Mouse (Mus musculus) kidney, postnatal 14 days (tissue): ENCODE measurements at regions not wholly inside any gene's neighbourhood (a gene's known extent, or its start where the extent isn't known, plus 50 kb on each side); places are given as distances from the start of the nearest gene placed in this dataset.
A peak's percentile ranks its signal among the peaks of the same experiment; 100 is the strongest.

Experiments used
- DNase-seq: peaks from one replicate; pipeline ENCODE4 v3.0.0; 2022; ENCODE audit warnings: mixed read lengths

DNA sequence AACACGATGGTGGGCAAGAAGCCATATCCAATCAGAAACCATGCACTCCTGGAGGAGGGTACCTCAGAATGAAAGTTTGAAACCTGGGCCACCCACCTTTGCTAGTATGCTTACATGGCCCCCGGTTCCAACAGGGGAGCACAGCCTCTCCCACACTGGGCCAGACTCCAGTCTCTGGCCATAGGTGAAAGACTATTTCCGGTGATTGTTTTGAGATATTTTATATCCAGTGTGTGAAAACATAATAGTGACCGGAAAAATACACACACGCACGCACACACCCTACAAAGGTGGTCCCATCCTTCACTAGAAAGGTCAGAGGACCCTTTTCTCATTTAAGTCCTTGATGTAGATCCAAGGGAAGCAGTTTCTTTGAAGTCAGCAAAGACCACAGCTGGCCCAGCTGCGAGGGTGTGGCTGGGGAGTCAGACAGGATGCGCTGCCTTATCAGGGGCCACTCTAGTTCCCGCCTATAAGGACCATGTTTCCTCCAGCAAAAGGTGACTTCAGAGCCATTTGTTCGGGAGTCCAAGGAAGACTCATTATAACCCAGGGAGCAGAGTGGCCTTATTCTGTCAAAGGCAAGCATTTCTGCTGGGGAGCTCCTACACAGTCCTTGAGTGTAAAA lies 206.0 kb downstream of the Zfp36l1 start:
- DNase-seq: peak; percentile 51

DNA sequence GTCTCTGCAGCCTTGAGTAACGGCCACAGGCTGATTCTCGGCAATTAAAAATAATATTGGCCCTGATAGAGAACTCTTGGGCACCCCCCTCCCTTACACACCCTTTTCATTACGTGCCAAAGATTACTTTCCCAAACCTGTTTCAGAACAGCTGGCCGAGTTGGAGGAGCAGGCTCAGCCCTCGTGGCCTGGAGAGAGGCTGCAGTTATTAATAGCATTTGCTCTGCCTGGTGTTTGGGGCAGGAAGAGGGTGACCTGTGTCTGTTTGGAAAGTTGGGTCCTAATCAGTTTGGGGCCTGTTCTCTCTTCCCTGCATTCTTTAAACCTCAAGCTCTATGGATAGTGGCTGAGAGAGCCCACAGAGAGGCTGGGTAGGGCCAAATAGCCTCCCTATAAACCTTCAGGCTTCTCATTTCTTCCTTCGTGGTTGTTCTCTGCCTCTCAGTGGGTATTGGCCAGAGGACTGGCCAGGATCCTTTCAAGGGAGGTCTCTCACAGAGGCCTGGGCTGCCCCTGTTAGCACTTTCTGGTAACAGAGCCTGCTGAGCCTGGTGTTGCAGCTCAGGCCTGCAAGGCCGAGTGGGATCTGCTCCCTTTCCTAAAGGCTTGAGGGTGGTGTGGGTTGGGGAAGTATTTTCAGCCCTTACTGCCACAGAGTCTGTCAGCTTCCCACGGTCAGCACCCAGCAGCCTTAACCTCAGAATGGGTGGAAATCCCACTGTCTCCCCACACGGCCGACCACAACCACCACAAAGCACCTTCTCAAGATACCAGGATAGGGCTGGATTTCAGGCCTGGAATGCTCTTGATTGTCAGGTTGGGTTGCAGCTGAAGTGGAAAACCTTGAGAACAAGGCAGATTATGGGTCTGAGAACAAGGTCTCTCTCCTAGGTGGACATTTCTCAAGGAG lies 206.7 kb downstream of the Zfp36l1 start:
- peak; percentile 52 for DNase-seq

GRCm38 (mm10) chr12:79904913-79905549 lies 207.8 kb downstream of the Zfp36l1 start:
- no peak for DNase-seq

DNA sequence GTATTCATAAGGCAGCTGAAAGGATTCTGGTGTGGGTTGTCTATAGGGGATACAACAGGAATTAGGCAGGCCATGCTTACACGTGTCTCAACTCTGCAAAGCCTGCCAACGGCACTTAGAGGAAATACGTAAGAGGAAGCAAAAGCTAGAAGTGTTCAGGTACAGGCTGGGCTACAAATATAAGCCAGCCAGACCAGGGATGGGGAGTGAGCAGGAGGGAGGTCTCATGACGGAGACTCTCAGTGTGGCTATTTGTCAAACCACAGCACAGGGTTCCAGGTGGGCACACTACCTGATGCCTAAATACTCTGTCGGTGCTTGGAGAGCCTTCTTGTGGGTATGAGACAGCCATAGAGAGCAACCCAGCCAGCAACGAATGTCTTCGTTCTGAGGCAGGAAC lies 210.1 kb downstream of the Zfp36l1 start:
- no peak for DNase-seq

DNA sequence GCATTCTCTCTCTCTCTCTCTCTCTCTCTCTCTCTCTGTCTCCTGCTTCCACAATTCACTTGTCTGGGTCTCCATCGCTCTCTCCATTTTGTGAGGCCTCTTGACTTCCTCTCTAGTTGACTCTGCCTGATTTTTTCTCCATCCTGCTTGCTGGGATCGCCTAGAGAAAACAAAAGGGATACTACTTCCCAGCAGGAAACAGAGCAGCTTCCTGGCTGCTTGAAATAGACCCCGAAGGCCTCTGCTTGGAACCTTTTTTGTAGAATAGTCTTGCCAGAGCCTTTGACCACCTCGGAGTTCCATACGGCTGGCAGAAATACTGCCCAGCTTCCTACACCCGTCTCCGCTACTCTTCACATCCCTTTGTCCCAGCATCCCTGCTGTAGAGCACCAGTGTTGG lies 210.7 kb downstream of the Zfp36l1 start:
- DNase-seq: peak; percentile 52

- DNase-seq: peak; percentile 60
Observed at GRCm38 (mm10) chr12:79898198-79898930, 214.4 kb downstream of the Zfp36l1 start.

- DNase-seq: peak; percentile 73
Observed at GRCm38 (mm10) chr12:79895975-79896374, 216.8 kb downstream of the Zfp36l1 start.

DNA sequence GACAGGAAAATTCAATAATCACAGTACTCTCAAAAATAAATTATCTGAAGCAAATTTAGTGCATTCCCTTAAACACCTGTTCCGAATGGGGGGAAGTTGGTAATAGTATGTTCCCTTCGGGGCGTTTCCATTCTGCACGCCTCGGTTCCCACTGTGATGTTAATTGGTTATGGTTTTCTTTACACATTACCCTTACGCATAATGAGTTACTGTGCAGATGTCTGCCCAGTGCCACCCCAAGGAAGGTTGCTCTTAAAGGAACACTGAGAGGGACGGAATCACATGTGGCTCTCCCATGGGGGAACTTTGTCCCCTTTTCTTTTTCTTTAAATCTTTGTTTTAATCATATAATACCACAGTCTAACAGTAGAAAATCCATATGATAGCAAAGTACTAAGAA lies 217.5 kb downstream of the Zfp36l1 start:
- no peak for DNase-seq

DNA sequence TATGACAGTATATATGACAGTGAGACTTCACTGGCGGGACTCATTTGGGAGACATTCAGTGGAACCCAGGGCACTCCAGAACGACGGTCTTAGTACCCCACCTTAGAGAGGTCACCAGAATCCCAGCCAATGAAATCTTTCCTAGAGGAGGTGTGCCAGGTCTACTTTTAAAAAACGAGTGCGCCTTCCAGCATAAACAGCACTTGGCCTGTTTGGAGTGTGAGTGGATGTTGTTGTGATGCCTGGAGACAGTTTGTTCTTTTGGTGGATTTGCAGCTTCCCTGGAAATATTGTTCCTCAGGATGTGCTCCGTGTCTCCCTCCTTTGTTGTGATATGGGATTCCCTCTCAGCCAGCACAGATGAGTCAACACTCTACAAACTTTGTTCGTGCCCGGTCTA lies 219.9 kb downstream of the Zfp36l1 start:
- DNase-seq: no peak

- DNase-seq: no peak
Observed at GRCm38 (mm10) chr12:79891942-79892341, 220.9 kb downstream of the Zfp36l1 start.

DNA sequence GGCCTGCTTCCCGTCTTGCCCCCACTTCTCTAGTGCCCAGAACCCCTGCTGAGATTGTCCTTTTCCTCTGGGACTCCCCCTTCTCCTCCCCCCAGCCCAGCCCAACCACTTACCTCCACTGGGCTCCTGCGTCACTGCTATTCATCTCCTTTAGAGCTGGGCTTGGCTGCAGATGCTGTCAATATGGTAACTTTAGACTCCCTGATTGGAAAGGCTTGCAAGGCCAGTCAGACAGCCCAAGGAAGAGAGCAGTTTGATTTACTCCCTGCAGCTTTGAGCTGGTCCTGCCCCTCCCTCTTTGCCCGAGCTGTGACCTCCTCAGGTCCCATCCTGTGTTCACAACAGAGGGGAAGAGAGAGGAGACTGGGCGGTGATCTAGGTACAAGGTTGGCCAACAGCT lies 221.9 kb downstream of the Zfp36l1 start:
- DNase-seq: peak; percentile 65

DNA sequence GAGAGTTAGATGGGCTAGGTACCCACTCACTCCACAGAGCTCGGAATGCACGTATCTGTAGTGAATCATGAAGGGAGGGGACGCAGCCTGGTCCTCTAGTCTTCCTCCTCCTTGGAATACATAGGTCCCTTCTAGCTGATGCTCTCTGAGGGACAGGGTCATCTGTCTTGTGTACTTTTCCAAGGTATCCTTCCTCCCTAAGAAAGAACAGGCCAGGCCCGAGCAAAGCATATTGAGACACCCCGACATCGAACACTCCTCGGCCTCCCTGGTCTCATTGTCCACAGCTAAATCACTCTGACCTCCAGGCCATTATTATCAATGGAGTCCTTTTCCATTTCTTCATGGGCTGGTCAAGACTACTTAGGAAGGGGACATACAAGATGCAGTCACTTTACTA lies 222.5 kb downstream of the Zfp36l1 start:
- no peak for DNase-seq

DNA sequence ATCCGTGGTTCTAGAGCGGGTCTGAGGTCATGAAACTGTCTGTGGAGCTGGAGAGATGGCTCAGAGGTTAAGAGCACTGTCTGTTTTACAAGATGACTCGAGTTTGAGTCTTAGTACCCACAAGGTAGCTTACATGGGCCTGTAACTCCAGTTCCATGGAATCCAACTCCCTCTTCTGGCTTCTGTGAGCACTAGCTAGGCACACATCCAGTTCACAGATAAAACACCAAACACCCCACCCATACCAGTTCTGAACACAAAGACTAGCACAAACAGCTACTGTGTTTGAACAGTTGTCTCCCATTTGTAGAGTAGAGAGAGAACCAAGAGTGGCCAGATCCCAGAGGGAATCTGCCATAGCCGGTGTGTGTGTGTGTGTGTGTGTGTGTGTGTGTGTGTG lies 224.0 kb downstream of the Zfp36l1 start:
- DNase-seq: no peak

- DNase-seq: no peak
Observed at GRCm38 (mm10) chr12:79888086-79888485, 224.7 kb downstream of the Zfp36l1 start.

DNA sequence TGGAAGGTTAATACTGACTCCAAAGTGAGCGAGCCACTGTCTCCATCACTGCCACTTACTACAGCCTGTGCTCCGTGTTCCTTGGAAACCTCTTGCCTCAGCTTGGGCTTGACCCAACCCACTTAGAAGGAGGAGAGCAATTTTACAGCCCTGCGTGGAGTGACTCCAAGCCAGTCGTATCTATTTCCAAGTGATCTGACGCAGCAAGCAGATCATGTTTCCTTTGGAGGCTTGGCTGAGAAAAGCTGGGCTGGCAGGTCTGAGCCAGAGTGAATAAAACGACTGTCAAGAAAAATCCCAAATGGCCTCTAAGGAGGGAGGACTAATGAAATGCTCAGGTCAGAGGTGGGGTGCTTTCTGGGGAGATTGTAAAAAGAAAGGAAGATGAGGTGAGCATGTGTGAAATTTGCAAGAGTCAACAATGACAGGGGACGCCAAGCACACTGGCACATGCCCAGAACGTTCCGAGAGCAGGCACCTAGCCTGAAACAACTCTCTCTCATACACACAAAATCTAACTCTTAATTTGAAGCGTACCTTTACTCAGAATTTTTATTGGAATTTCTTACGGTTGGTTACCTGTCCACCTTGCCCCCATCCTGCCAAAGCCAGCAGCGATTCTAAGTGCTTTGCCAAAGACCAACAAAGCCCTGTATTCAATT lies 225.5 kb downstream of the Zfp36l1 start:
- DNase-seq: peak; percentile 82

DNA sequence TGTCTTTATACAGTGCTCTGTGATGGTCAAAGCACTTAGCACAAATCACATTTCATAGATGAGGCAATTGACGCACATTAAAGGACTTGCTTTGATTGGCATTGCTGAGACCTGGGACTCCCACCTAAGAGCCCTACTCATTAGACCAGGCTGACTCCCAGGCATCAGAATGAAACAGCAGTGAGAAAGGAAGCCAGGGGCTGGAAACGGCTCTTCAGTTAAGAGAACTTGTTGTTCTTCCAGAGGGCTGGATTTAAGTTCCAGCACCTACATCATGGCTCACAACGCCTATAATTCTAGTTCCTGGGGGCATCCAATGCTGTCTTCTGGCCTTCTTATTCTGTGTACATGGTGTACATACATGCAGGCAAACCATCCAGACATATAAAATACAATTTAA lies 226.3 kb downstream of the Zfp36l1 start:
- no peak for DNase-seq

DNA sequence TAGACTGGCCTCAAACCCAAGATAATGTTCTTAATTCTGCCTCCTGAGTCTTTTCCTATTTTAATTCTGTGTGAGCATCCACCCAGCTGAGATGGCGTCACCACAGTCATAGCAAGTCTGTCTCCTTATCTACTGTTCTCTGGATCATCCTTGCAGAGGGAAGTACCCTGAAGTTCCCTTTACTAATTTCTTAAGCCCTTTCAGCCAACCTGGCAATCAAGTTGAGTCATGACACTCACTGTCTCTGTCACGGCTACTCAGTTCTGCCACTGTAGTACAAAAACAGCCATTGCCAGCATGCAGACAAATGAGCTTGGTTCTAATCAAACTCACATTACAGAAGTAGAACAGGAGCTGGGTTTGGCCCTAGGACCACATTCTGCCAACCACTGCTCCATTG lies 227.5 kb downstream of the Zfp36l1 start:
- no peak for DNase-seq

DNA sequence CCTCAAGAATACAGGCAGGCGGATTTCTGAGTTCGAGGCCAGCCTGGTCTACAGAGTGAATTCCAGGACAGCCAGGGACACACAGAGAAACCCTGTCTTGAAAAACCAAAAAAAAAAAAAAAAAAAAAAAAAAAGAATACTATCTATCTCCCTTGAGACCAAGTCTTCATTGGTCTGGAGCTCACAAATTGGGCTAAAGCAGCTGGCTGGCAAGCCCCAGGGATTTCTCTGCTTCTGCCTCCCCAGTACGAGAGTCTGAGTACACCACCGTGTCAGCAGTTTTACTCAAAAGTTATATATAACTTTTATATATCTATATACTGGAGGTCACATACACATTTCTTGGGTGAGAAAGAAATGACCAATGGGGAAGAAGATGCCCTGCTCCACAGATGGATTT lies 229.2 kb downstream of the Zfp36l1 start:
- no peak for DNase-seq

- peak; percentile 55 for DNase-seq
Observed at GRCm38 (mm10) chr12:79880751-79881261, 232.0 kb downstream of the Zfp36l1 start.

DNA sequence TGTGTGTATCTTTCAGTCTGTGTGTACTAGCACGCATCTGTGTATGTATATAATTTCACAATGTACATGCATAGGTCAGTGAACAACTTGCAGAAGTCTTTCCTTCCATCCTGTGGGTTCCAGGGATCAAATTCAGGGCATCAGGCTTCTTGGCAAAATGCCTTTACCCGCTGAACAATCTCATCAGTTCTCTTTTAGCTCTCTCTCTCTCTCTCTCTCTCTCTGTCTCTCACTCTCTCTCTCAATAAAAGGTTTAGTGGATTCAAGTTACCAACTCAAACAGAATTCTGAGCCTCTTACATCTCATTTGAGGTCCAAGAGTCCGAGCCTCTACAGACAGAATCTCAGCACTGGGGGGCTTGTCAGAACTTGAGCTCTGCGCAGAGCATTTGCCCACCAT lies 232.5 kb downstream of the Zfp36l1 start:
- no peak for DNase-seq

DNA sequence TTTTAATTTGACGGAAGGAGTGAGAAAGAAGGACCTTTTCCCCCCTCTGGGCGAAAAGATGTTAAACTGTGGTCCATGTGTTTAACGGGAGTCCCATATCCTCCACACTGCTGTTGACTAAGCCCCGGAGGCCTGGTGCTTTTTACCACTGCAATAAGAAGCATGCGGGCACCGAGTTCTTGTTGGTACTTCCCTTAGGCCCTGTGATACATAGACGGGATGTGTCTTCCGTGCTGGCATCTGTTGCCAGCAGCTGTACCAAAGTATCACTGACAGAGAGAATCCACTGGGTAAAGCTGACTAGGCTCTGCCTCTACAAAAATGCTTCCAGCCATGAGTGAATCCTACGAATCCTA lies 232.9 kb downstream of the Zfp36l1 start:
- DNase-seq: no peak
